Mouse (Mus musculus) liver, adult (tissue): ENCODE data around the gene Chek2.

Experiments used
- GATA4 ChIP-seq: IDR thresholded peaks from 2 replicates; pipeline ENCODE4 v1.6.1; 2014; ENCODE audit warnings: mild to moderate bottlenecking, low read length; ENCODE audit not compliant: insufficient replicate concordance

The Chek2 gene

GRCm38 (mm10) chr5:110839678-110840365 is at the start of gene Chek2, which contains the start of gene Hscb:
Gene Chek2 (plus strand): TSS chr5:110839979.
Gene Hscb (minus strand): TSS chr5:110839777.
- peak; percentile 45; the same call in 1 of the 2 replicates for TF ChIP-seq GATA4

DNA sequence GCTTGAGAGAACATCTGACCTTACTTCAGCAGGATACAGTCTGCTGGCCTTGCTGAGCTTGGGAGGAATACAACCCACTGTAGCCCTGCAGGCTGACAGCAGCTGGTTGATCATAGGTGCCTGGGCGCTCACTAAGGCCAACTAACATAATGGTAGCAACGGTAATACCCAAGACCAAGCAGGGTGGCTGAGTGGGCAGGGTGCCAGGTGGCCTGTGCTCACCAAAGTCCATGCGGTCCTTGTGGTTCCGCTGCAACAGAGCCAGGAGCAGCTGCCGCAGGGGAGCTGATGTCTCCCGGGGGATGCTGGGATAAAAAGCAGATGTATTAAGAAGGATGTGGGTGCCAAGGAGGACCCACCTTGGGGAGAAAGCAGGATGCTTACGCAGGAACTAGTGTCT is 45.4 kb upstream of the Chek2 start:
- TF ChIP-seq GATA4: no peak

DNA sequence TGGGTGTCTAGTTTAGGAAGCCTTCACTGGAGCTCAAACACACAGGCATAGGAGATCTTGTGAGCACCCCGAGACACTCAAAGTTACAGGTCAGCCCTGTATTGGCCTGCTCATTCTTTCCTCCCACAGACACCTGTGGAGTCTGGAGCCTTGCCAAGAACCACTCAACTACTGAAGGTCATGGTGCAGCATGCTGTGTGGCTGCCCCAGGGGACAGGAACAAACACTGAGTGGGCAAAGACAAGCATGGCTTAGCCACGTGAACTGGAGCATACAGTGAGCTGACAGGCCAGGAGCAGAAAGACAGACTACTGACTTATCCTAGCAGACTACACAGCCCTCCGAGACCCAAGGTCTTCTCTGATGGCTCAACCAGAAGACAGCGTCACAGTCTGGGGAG is 42.1 kb upstream of the Chek2 start:
- no peak for TF ChIP-seq GATA4

DNA sequence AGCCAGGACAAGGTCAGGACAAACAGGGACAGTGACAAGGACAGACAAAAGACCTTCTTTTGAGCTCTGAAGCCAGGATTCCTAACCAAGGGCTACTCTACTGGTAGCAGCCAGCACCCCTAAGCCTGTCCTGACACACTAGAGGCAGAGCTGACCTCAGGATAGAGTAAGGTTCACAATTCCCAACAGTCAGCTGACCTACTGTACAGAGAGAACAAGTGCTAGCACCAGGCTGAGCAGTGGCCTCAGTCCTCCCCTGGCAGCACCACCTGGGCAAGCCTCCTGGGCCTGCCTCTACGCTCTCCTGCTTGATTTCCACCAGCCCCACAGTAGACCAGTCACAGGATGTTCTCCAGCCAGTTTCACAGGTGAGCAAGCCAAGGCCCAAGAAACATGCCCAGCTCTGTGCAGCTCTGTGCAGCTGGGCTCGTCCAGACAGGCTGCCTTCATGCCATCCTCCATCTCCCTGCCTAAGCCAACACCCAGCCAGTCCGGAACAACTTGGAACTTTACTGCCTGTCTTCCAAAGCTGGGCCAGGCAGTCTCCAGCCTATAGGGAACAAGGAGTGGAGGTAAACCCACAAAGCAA is 38.6 kb upstream of the Chek2 start:
- no peak for TF ChIP-seq GATA4

DNA sequence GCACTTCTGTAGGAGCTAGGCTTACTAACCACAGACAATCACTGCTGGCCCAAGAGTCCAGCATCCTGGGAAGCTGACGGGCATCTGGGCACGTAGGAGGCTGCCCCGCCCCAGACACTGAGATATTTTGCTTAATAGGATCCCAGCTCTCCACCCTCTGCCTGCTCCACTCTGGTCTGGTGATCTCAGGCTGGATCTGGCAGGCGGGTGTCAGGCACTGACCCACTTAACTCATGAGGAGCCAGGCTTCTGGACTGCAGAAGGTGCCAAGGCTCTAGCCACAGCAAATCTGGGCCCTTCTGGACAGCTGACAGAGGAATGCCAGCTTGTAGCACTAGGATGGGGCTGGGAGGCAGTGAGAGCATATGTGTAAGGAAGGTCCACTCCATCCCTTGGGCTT is 37.6 kb upstream of the Chek2 start:
- TF ChIP-seq GATA4: no peak

DNA sequence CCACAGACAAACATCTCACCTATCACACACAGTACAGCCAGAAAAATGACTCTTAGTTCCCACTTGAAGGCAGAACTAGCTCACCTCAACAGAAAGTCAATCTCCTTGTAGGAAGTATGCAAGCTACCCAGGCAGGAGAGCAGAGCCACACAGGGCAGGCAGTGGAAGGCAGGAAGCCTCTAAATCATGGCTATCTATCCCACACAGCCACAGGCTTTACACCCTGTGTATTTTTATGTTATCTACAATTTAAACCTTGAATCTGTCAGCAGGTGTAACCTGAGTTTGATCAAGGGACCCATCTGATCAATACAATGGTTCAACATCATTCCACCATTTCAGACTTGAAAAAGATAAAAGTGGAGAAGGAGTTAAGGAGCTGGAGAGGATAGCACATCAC is 37.0 kb upstream of the Chek2 start:
- TF ChIP-seq GATA4: no peak

DNA sequence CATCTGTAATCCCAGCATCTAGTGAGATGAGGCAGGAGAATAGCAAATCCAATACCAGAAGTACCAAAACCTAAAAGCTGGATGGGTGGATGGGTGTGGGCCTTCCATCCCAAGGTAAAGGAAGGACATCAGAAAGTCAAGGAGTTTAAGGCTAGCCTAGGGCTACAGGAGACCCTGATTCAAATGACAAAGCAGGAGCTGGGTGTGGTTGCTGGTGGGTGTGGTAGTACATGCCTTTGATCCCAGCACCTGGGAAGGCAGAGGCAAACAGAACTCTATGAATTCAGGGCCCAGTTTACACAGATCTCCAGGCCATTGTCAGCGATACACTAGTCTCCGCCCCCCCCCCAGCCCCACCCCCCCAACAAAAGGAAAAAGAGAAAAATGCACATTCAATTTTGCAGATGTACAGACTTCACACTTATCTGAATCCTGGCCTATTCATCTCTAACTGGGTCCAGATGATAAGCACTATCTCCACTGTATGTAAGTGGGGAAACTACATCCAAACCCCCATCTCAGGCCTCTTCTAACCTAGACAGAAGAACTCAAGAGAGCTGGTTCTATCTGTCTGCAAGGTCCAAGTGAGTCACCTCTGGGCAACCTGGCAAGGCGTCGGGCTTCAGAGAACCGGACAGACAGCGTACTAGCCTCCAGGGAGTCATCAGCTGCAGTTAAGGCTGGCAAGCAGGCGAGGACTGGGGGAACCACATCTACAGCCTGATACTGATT is 35.6 kb upstream of the Chek2 start:
- no peak for TF ChIP-seq GATA4

DNA sequence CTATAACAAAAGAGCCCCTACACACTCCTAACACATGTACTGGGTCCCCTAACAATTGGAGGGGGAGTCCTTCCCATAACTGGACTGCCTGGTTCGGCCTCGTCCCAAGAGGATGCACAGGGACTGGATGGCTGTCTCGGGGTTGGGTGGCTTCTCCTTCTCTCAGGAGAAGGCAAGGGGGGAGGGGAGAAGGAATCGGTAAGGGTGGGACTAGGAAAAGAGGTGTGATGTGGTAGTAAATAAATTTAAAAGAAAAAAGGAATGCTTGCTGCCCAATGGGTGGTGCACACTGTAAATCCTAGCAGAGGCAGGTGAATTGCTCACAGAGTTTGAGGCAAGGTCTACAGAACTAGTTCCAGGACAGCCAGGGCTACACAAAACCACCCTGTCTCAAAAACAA is 33.6 kb upstream of the Chek2 start:
- TF ChIP-seq GATA4: no peak

GRCm38 (mm10) chr5:110806676-110807075 is 33.1 kb upstream of the Chek2 start:
- TF ChIP-seq GATA4: no peak

DNA sequence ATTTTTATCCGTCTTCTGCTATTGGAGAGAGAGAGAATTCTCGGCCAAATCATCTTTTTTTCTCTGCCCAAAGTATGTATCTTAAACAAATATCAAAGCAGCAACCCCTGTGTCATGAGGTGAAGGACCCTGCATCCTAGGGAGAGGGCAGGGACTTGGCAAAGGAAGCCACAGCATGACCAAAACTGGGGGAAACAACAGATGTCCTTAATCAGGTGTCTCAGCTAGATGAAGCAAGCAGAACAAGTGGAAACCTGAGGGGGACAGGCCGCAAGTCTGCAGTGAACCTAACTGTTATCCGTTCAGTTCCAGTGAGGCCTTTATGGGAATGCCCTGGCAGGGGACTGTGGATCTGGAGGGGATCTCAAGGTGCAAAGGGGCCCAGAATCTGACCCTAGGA is 32.3 kb upstream of the Chek2 start:
- no peak for TF ChIP-seq GATA4

GRCm38 (mm10) chr5:110808061-110808631 is 31.6 kb upstream of the Chek2 start:
- TF ChIP-seq GATA4: no peak; the same call in 1 of the 2 replicates

DNA sequence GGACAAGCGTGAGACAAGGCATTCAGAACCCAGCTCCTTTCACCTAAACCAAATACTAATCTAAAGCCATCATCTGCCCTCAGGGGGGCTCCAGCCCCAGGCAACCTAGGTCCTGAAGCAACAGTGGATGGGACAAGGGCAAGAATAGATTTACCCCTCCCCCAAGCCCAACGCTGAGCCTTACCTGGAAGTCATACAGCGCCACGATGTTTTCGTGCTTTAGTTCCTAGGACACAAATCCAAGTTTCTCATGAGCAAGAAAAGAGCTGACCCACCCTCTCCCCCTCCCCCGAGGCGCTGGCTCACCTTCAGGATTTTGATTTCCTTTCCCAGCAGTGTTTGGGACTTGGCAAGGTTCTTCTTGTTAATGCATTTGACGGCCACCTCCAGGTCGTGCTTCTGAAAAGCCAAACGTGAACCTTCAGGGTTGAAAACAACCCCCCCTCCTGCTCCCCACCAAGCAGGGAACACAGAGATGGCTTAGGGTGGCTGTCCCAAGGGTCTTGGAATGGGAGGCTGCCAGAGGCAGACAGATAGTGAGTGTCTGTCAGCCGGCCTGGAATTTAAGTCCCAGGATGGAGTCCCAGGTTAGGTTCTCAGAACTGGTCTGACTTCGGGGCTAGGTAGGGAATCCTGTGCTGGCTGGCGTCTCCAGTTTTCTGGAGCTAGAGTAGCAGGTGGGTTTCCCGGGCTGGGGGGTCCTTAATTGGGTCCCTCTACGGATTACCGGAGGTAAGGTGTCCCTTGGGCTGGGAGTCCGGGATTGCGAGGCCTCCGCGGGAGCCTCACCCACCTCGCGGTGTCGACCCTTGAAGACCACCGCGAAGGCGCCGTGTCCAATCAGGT is 30.7 kb upstream of the Chek2 start:
- no peak for TF ChIP-seq GATA4

DNA sequence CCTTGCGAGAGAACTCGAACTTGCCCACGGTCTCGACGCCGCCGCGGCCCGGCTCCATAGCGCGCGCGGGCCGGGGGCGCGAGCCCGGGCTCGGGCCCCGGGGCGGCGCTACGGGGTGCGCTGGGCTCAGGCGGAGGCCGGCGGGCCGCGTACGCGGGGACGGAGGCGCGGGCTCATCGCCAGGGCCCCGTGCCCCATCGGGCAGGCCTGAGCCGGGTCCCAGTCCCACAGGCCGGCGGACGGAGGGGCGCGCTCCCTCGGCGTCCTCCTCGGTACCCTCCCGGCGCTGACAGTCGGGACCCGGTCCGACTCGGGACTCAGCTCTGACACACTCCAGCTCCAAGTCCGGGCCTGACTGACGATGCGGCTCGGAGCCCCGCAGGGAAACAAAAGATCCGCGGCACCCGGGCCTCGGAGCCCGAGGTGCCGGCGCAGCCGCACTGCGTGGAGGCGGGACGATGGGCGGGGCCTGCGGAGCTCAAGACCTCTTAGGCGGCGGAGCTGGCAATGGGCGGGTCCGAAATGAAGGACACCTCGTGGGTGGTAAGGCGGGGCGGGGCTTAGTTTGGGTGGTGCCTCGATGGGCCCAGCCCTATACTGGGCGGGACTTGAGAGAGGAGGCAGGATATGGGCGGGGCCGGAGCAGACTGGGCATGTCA is 30.0 kb upstream of the Chek2 start, which contains the start of gene Ulk1:
Gene Ulk1, minus strand, starts transcription at position 431 of the 659 bp plus-strand sequence.
- no peak for TF ChIP-seq GATA4

GRCm38 (mm10) chr5:110824421-110824820 is 15.4 kb upstream of the Chek2 start:
- no peak for TF ChIP-seq GATA4
